Mouse (Mus musculus): ENCODE measurements at regions not wholly inside any gene's neighbourhood (a gene's known extent, or its start where the extent isn't known, plus 50 kb on each side); places are given as distances from the start of the nearest gene placed in this dataset.

DNA sequence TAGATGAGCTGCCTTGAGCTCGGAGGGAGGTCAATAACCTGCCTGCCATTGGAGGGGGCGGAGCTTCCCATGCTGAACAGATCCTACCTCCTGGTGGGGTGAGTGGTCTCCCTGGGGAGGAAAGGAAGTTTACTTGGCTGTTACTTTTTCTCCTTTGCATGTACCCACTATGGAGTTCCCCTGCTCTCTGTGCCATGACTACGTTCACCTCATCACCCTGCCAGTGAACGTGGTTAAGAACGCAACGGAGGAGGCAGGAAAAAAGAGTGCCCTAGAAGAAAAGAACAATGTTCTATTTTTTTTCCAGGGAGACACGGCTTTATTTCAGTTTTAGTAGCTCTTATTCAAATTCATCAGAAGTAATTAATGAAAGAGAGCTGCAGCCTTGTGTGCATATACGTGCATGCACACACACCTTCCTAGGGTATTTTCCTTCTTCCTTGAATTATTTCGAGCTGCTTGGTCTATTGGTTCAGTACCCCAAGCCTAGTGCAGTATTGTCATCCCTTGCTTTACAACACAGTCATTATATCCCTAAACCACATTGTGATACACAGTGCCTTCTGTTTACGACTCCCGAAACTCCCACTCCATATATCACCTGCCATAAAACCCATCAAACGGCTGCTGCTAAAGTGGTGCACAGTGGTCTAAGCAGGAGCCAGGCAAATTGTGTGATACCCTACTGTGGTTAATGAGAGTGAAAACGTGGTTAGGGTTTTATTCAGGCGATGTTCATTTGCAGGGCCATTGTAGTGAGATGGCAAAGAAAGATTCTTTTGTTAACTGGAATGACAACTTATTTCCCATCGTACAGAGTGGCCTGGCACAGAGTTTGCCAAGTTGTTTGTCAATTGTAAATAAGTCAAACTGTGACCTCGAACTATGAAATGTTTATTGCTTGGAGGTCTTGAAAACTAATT lies 608.0 kb downstream of the Bcl11a start:
- no peak for DNase-seq (ENCODE audit: low spot score in 2 of 2)

DNA sequence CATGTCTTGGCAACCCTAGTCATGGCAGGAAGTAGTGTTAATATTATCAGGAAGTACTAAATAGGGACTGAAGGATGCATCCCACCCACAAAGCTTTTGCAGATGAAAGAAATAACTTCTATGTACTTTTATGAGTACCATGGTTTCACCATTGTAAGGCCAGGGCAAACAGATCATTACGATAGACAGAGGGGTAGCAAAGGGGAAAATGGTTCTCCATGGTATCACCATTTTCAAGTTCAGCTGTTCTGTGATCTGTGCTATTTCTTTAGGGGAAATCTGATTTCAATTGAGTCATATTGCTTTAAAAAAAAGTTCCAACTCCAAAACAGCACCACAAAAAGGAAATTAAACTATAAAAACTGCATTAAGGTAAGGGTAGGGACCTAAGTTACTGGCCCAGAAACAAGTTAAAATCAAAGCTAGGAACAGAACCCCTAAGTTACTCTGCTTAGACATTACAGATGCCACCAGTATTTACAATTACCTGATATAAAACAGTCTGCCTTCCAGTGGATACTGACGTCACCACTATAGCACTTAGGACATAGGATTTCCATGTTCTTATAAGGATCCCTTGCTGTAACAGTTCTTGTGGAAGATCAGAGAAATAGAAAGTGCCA lies 610.4 kb downstream of the Bcl11a start:
- no peak for DNase-seq (ENCODE audit: low spot score in 2 of 2)

DNA sequence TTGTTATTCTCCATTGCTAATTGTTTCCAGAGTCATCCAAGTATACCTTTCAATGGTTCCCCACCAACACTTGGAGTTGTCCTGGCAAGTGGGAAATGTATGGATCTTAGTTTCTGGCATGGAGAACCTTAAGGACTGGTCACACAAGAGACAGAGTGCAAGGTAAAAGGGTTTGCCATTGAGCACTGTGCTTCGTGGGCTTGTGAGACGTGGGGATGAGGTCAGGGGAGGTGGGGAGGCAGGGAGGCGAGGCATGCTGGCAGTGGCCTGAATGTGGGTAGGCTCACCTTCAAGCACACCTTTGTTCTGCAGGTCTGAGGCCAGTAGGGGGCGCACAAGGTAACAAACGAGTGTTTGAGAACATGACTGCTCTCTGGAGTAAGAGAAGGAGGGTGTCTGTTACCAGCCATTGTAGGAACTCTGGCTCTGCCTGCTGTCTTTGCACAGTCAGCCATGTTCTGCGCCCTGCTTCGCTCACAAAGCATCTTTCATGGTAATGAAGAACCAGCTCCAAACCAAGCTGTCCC lies 612.0 kb downstream of the Bcl11a start:
- DNase-seq (ENCODE audit: low spot score in 2 of 2): peak; percentile 15 to 25

DNA sequence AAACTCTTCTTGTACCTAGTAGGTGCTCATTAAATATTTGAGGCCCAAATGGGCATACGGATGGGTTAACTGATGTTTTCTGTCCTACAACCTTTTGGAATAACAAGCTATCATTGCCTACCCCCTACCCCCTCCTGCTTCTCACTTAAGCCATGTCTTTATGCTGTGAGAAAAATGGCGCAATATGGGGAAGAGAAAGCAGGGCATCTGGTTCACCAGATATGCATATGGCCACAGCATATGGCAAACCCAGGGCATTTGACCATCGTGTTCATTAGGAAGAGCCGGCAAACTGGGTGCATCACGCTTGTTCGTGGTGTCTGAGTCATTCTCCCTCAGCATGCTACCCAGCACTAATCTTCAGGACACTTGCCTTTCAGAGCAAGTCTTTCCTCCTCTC lies 616.1 kb downstream of the Bcl11a start:
- no peak for DNase-seq (ENCODE audit: low spot score in 2 of 2)

DNA sequence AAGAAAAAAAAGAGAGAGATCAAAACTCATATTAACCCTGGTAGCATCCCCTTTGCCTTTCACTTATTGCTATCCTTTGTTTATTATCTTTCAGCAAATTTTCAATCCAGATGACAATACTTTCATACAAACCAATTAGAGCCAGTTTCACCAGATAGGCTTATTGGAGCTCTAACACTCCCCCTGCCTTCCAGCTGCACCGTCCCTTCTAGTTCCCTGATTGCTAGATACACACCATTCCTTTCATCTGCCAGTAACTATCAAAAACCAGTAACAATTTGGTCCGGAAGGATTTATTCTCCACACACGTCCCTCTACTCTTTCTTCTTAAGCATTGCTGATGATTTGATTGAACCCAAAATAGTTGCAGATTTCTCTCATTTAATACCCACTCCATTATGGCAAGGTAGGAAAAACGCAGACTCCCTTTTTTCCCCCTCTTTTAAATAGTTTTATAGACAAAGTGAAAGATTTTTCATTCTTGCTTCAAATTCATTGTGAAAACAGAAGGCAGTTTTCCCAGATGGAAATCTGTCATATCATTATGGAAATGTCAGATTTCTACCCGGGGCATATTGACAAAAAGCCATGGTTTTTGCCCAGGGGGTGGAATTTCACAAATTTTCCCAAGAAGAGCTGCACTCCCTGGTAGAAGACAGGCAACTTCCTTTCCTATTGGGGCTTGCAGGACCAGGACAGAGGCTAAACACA lies 617.3 kb downstream of the Bcl11a start:
- DNase-seq (ENCODE audit: low spot score in 2 of 2): no peak

DNA sequence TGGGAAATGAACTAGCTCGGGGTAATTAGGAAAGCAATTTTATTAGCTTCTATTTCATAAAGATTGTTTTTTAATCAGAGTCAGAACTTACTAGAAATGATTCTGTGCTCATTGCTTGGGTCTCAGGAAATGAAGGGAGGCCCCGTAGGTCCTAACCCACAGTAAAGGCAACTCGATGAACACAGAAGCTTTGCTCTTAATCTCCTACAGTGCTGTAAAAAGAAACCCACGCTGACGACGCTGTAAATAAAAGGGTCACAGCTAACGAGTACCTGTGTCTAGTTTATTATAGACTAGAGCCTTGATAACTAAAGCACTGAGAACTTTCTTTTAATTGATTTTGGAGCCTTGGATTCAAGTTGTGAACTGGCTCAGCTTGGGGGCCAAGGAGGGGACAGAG lies 618.7 kb downstream of the Bcl11a start:
- no peak for DNase-seq (ENCODE audit: low spot score in 2 of 2)

DNA sequence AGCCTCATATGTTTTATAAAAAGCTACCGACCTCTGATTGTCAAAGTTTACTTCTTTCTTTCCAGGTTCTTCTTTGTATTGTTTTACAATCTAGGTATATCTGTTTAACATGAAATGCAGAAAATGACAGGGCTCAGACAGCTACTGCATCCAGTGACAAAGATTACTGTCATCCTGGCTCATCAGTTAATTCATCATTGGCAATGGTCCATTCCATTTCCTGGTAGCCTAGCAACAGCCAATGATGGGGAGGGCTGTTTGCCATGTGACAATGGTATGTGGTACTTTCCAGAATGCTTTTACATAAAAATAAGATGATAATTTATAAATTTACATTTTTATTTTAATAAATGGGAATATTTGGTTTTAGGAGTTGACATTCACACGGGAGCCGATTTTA lies 630.9 kb downstream of the Bcl11a start:
- DNase-seq (ENCODE audit: low spot score in 2 of 2): no peak

DNA sequence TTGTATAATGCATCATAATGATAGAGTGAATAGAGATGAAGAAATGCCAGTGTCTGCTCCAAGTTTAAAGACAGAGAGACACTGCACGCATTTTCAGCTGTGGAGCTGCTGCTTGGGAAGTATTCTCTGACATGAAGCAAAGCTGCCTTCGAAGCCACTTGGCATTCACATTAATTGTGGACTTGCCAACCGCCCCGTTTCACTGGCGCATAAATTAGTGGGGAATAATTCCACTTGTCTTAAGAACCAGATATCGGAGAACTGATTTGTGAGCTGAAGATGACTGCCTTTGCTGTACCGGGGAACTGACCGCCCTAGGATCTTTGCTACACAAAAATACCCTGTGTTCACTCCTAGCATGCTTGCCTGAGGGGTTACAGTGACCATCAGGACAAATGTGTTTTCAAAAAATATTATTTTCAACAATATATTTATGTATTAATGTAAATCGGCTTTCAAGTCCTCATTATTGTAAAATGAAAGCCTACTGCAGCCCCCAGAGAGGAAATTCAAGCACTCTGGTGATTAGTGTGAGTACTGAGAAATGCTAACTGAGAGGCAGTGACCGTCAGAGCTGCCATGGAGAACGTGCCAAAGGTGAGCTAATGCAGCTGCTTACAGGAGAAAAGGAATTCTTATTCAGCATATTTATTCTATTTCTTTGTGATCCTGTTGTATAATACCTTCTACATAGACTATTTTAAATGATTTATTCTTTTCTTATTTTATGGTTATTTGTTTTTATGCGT lies 638.9 kb downstream of the Bcl11a start:
- DNase-seq (ENCODE audit: low spot score in 2 of 2): peak in 1 of 2 experiments; percentile 14

DNA sequence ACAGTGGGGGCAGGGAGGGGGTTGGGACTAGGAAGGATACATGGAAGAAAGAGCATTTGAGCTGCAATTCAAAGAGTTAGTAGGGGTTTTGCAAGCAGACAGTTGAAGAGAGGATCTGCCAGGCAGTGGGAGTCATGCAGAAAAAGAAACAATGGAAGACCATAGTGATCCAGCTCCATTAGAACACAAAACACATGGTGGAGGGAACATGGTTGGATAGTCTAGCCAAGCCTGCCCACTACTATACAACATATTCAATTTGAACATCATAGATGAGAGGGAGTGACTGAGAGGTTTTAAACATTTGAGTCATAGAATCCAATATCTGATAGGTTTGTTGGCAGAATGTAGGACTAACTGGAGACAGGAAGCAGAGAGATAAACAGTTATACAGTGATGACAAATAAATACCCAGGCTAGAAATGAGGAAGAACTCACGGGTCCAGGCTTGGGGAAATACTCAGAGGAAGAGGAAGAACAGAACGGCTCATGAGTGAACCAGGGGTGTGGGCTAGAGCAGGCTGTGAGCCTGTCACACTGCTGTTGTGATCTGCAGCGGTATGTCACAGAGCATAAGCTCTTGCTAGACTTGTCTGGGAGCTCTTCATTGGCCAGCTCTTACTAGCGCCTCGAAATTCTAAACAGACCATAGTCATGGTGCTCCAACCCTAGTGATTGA lies 646.5 kb downstream of the Bcl11a start:
- DNase-seq (ENCODE audit: low spot score in 2 of 2): no peak

DNA sequence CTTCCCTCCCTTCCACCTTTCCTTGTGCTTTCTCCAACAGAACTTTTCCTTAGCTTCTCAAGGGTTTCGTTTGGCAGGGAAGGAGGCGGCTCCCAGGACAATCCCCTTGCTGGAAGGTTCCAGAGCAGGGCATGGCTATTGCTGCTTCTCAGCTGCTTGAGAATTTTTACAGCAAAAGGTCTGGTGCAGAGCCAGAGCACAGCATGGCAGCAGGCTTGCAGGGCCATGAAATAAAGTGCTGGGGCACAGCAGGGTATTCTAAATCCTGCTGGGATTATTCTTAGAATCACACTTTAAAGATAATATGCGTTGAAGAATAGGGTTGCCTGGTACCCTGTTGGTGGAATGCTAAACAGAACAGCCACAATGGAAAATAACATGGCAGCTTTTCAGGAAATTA lies 648.5 kb downstream of the Bcl11a start:
- no peak for DNase-seq (ENCODE audit: low spot score in 2 of 2)

DNA sequence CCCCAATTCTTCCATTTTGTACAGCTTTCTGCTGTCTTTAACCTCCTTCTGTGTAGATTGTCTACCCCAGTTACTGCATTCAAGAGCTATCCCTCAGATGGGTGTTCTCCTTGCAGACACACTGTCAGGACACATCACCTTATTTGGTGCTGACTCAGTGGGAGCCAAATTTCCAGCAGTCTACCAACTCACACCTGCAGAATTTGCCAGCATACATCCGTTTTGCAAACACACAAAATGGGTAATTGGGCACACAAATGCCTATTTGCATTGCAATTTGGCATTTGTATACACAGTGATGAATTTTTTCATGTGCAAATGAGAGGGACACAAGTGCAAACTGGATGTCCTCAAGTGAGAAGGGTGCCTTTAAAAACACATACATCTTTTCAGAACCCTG lies 649.5 kb downstream of the Bcl11a start:
- DNase-seq (ENCODE audit: low spot score in 2 of 2): no peak

DNA sequence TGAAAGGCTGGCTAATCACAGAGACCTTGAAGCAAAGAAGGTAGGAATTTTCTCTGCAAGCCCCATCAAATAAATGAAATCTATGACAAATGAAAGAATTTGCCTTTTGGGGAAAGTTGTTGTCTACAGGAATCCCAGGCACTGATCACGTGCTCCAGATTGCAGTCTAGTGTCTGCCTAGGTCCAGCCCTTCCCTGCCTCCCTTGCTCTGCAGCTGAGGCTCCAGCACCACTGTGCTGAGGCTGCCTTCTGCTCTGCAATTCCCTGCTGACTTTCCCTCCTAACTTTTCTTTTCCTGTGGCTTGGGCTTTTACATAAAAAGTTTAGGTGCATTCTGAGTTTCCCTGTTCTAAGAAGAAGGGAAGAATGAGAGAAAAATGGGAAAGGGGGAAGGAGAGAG lies 653.6 kb downstream of the Bcl11a start:
- DNase-seq (ENCODE audit: low spot score in 2 of 2): no peak

DNA sequence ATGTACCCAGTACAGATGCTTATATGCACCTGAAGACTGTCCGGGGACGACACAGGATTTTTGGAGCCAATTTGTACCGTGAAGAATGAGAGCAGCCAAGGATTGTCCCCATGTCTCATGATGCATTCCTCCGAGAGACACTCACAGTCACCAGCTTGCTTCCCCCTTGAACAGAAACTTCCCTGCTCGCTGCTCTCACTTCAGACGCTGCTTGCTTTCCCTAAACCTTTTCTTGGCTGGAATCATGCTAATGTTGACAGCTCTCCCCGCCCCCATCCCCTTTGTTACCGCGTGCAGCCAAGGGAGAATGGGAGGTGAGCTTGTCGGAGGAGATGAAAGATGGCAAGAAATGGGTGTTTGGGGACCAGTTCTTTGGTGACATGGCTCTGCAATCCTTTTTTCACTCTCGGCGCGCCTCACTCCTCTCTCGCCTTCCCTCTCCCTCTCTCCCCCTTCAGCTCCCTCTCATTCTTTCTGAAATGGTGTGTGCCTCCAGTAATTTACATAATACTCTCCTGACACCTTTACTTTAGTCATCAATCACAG lies 661.9 kb downstream of the Bcl11a start:
- DNase-seq (ENCODE audit: low spot score in 2 of 2): peak in 1 of 2 experiments; percentile 7

DNA sequence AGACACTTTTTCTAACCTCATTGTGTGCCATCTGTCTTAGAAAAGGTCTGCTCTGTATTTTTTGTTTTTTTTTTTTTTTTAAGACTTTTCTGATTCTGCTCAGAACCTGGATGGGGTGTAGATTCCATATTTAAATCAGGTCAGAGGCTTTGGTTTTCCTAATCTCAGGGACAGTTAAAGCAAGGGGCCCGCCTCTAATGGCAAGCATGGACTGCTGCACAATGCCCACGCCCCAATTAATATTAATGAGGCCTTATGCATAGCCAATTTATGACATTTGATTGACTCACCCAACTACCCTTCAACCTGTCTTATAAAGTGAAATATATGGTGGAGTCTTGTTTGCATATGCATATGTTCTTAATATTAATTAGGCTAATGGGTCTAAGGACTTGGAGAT lies 662.6 kb downstream of the Bcl11a start:
- DNase-seq (ENCODE audit: low spot score in 2 of 2): no peak

DNA sequence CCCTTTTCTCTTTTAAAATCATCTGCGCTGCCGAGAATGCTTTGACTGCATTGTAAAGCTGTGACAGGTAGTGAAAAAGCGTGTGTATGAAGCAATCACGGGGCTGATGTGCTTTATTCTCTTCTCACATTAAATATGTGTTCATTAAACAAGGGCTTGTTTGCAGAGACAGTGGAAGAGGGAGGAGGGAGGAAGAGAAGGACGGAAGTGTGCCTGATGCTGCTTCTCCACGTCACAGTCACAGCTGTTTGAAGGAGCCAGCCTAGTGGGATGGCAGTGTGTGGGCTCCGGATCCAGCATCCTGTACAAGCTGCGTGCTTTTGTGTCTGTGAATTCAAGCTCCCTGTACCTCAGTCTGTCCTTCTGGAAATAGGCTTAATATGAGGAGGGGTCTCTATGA lies 664.7 kb downstream of the Bcl11a start:
- no peak for DNase-seq (ENCODE audit: low spot score in 2 of 2)

DNA sequence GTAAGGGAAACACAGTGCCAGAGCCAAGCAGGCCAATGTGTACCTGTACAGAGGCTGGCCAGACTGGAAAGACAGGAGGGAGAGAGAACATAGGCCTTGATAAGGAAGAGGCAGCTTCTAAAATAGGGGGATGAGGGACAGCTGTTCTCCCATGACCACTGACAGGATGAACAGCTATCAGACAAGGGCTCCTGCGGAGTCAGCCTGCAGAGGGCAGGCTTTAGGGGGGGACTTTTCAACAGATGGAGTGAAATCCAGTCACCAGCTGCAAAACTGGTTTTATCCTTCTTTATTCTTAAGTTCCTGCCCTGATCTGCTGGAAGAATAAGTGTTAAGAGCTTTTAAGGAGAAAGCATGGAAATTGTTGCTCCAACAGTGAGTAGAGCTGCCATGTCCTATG lies 665.6 kb downstream of the Bcl11a start:
- no peak for DNase-seq (ENCODE audit: low spot score in 2 of 2)

DNA sequence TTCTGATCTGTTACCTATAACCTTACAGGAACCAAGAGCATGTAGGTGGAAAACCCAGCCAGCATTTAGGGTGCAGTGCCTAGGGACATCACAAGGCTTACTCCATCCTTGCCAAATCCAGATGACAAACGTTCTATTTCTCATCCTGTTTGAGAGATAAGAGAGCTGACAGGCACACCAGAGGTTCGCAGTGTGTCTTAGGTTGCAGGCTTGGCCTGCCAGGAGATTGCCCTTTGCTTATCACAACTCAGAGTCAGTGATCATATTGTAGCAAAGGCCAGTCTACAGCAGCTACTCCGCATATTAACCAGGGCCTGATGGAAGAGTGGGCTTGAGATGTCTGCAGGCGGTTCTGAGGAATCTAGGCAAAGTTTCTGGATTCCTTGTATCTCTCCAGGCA lies 668.0 kb downstream of the Bcl11a start:
- no peak for DNase-seq (ENCODE audit: low spot score in 2 of 2)

DNA sequence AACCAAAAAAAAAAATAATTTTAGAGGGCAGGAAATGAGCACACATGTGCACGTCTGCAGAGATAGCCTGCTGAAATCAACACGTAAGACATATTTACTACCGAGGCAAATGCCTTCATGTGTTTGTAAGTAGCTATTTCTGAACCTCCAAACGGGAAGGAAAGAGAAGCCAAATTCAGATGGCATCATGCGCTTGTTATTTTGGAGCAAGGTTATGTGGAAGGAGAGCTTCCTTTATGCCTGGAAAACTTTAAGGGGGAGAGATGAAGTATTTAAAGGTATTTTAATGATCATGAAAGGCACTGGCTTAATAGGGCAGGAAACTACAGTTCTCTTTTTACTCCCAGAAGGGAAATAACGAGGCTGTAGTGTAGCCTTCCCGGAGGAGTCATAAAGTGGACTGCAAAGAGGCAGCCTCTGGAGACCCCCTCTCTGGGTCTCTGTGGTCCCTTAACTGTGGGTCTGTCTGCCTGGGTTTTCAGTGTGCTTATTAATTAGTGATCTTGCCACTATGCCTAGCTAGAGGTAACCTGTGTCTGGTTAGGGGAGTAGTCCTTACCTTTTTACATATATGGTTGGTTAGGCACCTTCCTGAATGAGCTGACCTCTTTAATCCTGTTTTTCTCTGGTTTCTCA lies 672.4 kb downstream of the Bcl11a start:
- DNase-seq (ENCODE audit: low spot score in 2 of 2): no peak

DNA sequence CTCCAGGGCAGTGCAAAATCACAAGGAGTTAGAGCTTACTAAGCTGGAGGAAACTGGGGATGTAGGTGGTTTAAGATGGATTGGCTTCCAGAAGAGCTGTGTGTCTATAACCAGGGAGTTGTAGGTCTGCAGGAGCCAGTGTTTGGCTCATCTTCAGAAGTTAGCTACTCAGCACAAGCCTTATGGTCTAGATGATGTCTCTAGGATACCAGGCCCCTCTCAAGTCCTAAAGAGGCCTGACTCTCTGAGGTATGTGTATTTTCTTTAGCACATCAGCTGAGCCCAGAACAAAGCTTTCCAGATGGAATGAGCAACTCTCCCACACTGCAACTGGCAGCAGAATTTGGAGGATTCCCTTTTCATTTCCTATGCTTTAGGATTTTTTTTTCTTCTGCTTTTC lies 680.3 kb downstream of the Bcl11a start:
- DNase-seq (ENCODE audit: low spot score in 2 of 2): no peak

DNA sequence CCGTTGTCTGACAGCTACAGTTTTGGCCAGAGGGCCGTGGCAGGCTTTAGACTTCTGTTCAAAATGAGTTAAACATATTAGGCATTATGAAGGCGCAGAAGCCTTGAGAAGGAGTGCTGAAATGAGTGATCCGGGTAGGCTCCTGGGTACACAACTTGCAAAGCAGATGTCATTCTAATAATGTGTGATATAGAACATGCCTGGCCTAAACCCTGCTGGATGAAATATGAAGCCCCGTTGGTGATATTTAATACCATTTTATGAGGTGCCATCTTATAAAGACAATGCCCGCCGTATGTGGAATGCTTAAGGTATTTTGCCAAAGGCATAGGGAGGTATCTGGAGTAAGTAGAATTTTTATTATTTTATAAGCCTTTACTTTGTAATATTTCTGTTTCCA lies 705.6 kb downstream of the Bcl11a start:
- DNase-seq (ENCODE audit: low spot score in 2 of 2): no peak

Data from cerebellum, postnatal 4 days (tissue).